In genomic region chr12:109958357-109959085, GRCm38 (mm10) we compare ENCODE assay signal across 9 mouse cellular contexts.
A peak's percentile ranks its signal among the peaks of the same experiment; 100 is the strongest.
DNase-seq lines count a peak whose midpoint lies in the region; ATAC-seq lines count a peak whose summit lies in the region.
"Had no signal": no experiment of that assay in that cellular context is flagged by ENCODE, and none has a peak within 500 bp of the region (broad histone marks: within the 10 kb centered on the region; RNA-seq: fewer than 3 reads in every experiment).

No protein-coding gene starts in this region.

- H3K36me3 ChIP-seq in intestine, embryonic 14.5 days (ENCODE audit: control insufficient read depth, insufficient read depth, low read length) = no peaks in the 10 kb centered on the region
- H3K36me3 ChIP-seq in limb, embryonic 12.5 days = no peaks in the 10 kb centered on the region
- no peaks in the 10 kb centered on the region for H3K36me3 ChIP-seq in midbrain, embryonic 14.5 days (ENCODE audit: control insufficient read depth, insufficient read depth, low read length)
- H3K36me3 ChIP-seq in stomach, embryonic 14.5 days (ENCODE audit: control insufficient read depth, insufficient read depth, low read length) = no peaks in the 10 kb centered on the region

- peak; percentile 94 for ATAC-seq in intestine, embryonic 14.5 days (replicated peaks; ENCODE audit: low FRiP score, low TSS enrichment, low read depth)
- ATAC-seq in limb, embryonic 12.5 days (ENCODE audit: insufficient number of reproducible peaks, insufficient read depth, low FRiP score, low TSS enrichment, low read depth) = peak; percentile 82
- peak; percentile 82 for ATAC-seq in midbrain, embryonic 14.5 days (ENCODE audit: low FRiP score, low TSS enrichment)
- peak; percentile 89 for ATAC-seq in stomach, embryonic 14.5 days (ENCODE audit: insufficient number of reproducible peaks, insufficient read depth, low FRiP score, low read depth)

- no peak overlapping the region for H3K27ac ChIP-seq in intestine, embryonic 14.5 days (ENCODE audit: low read depth)
- no peak overlapping the region for H3K27ac ChIP-seq in limb, embryonic 12.5 days
- H3K27ac ChIP-seq in midbrain, embryonic 14.5 days (replicated peaks; ENCODE audit: low read depth, low read length) = no peak overlapping the region
- no peak overlapping the region for H3K27ac ChIP-seq in stomach, embryonic 14.5 days (ENCODE audit: low read length)

- H3K27me3 ChIP-seq in intestine, embryonic 14.5 days (replicated peaks; ENCODE audit: control insufficient read depth, insufficient read depth, low read length) = no peaks in the 10 kb centered on the region
- peaks cover 15% of the 10 kb centered on the region; the same call in 1 of the 2 replicates for H3K27me3 ChIP-seq in limb, embryonic 12.5 days
- H3K27me3 ChIP-seq in midbrain, embryonic 14.5 days (ENCODE audit: control insufficient read depth, insufficient read depth, low read length) = no peaks in the 10 kb centered on the region
- no peaks in the 10 kb centered on the region for H3K27me3 ChIP-seq in stomach, embryonic 14.5 days (ENCODE audit: control insufficient read depth, insufficient read depth, low read length)

- H3K9me3 ChIP-seq in intestine, embryonic 14.5 days (ENCODE audit: control insufficient read depth, low read length) = no peaks in the 10 kb centered on the region
- no peaks in the 10 kb centered on the region for H3K9me3 ChIP-seq in limb, embryonic 12.5 days
- no peaks in the 10 kb centered on the region for H3K9me3 ChIP-seq in midbrain, embryonic 14.5 days (ENCODE audit: control insufficient read depth, low read length)
- no peaks in the 10 kb centered on the region for H3K9me3 ChIP-seq in stomach, embryonic 14.5 days (ENCODE audit: control insufficient read depth, low read depth, low read length)

- no peak overlapping the region for H3K9ac ChIP-seq in intestine, embryonic 14.5 days (ENCODE audit: low read length)
- no peak overlapping the region for H3K9ac ChIP-seq in limb, embryonic 12.5 days (replicated peaks)
- no peak overlapping the region for H3K9ac ChIP-seq in midbrain, embryonic 14.5 days (replicated peaks; ENCODE audit: low read length)
- no peak overlapping the region for H3K9ac ChIP-seq in stomach, embryonic 14.5 days (replicated peaks; ENCODE audit: low read depth, low read length)

- H3K4me2 ChIP-seq in intestine, embryonic 14.5 days (ENCODE audit: low read length) = no peak overlapping the region
- H3K4me2 ChIP-seq in limb, embryonic 12.5 days = no peak overlapping the region
- H3K4me2 ChIP-seq in midbrain, embryonic 14.5 days (ENCODE audit: low read length) = no peak overlapping the region
- H3K4me2 ChIP-seq in stomach, embryonic 14.5 days (replicated peaks; ENCODE audit: low read depth, low read length) = no peak overlapping the region

- no peak overlapping the region for H3K4me3 ChIP-seq in intestine, embryonic 14.5 days (ENCODE audit: low read depth, low read length)
- H3K4me3 ChIP-seq in limb, embryonic 12.5 days (replicated peaks) = no peak overlapping the region
- H3K4me3 ChIP-seq in midbrain, embryonic 14.5 days (replicated peaks; ENCODE audit: low read depth, low read length) = no peak overlapping the region
- H3K4me3 ChIP-seq in stomach, embryonic 14.5 days (ENCODE audit: low read depth, low read length) = no peak overlapping the region
- H3K4me3 ChIP-seq: erythroblast, embryonic 14.5 days had no signal

- peak; percentile 78 for DNase-seq in R1 (ENCODE audit: low read depth, low spot score)
- DNase-seq in embryo, embryonic 11 days = peak; percentile 91
- DNase-seq in gastrocnemius, postnatal 25 days = peak; percentile 60
- DNase-seq in intestine, embryonic 14.5 days (ENCODE audit: low spot score) = peak; percentile 92
- peak; percentile 86 for DNase-seq in midbrain, embryonic 14.5 days
- DNase-seq in c-Kit-positive CD71-positive TER-119-positive erythroid progenitor cells, embryonic 14.5 days (ENCODE audit: low spot score) = no peak

- WGBS in intestine, embryonic 14.5 days = 43% methylated on average over 18 of the region's 18 CpGs
- WGBS in limb, embryonic 12.5 days = 45% methylated on average over 18 of the region's 18 CpGs
- 49% methylated on average over 18 of the region's 18 CpGs for WGBS in midbrain, embryonic 14.5 days
- 38% methylated on average over 18 of the region's 18 CpGs for WGBS in stomach, embryonic 14.5 days

- peaks cover 9% of the 10 kb centered on the region; the same call in 1 of the 2 replicates for H3K4me1 ChIP-seq in intestine, embryonic 14.5 days (replicated peaks; ENCODE audit: control insufficient read depth, insufficient read depth, low read length)
- H3K4me1 ChIP-seq in limb, embryonic 12.5 days (replicated peaks) = peaks cover 13% of the 10 kb centered on the region
- H3K4me1 ChIP-seq in midbrain, embryonic 14.5 days (ENCODE audit: control insufficient read depth, insufficient read depth, low read length) = no peaks in the 10 kb centered on the region
- H3K4me1 ChIP-seq in stomach, embryonic 14.5 days (ENCODE audit: control insufficient read depth, insufficient read depth, low read length) = peaks cover 8% of the 10 kb centered on the region; the same call in 1 of the 2 replicates
